Mouse (Mus musculus): ENCODE data around the gene Trp53bp1.

Gene Trp53bp1

GRCm38 (mm10) chr2:121288901-121289729, 17.9 kb upstream of the Trp53bp1 start, which contains the start of gene Map1a:
Gene Map1a (plus strand): TSS chr2:121289600.
- CTCF ChIA-PET, result interaction anchor here in 3 of 4 experiments (0.7 to 1.5 kb wide), 8 partner anchors 9 to 107 kb away, joined by 3 to 5 read pairs (median 3); no protein-coding TSS in a partner anchor
- POLR2A ChIA-PET, result interaction anchor here (0.5 to 4.5 kb wide), 41 partner anchors 9 to 578 kb away, joined by 3 to 31 read pairs (median 4); partner anchors contain the start of genes Catsper2 (in 3 of the 4), Pdia3 (in 3 of the 4), Adal (in 2 of the 4) and Lcmt2 (in 2 of the 4)

GRCm38 (mm10) chr2:121287850-121288249, 16.6 kb upstream of the Trp53bp1 start:
- POLR2A ChIA-PET, result interaction anchor here in 1 of 4 experiments (3.2 to 4.5 kb wide), 3 partner anchors 15 to 68 kb away, joined by 15 to 31 read pairs (median 22); partner anchors contain the start of gene Trp53bp1

GRCm38 (mm10) chr2:121271928-121272516, 815 bp upstream of the Trp53bp1 start:
- POLR2A ChIA-PET, result interaction anchor here in 2 of 4 experiments (0.6 to 4.4 kb wide), 12 partner anchors 14 to 177 kb away, joined by 3 to 22 read pairs (median 5); partner anchors contain the start of genes Adal (in 1 of the 2), Catsper2 (in 1 of the 2), Lcmt2 (in 1 of the 2) and Map1a (in 1 of the 2)
- CTCF ChIA-PET, result interaction anchor here in 2 of 4 experiments (0.6 to 1.9 kb wide), 4 partner anchors 34 to 211 kb away, joined by 3 to 9 read pairs (median 4); no protein-coding TSS in a partner anchor

More at GRCm38 (mm10) chr2:121287850-121288249, 16.6 kb upstream of the Trp53bp1 start:
- CTCF ChIA-PET, result no interaction called here

- CTCF ChIA-PET, result interaction anchor here in 2 of 4 experiments (0.5 to 1.9 kb wide), 7 partner anchors 9 to 243 kb away, joined by 3 to 9 read pairs (median 4); no protein-coding TSS in a partner anchor
- POLR2A ChIA-PET, result interaction anchor here in 3 of 4 experiments (0.6 to 4.4 kb wide), 32 partner anchors 9 to 625 kb away, joined by 3 to 22 read pairs (median 4); partner anchors contain the start of genes Adal (in 2 of the 3), Lcmt2 (in 2 of the 3), Map1a (in 2 of the 3) and Serf2 (in 2 of the 3)
Measured at GRCm38 (mm10) chr2:121270521-121271235, 529 bp downstream of the Trp53bp1 start.

GRCm38 (mm10) chr2:121268446-121268845, 2.8 kb downstream of the Trp53bp1 start:
- POLR2A ChIA-PET, result no interaction called here
- CTCF ChIA-PET, result no interaction called here

GRCm38 (mm10) chr2:121249758-121250157, 21.4 kb downstream of the Trp53bp1 start:
- CTCF ChIA-PET, result interaction anchor here in 1 of 4 experiments (0.6 kb wide), 1 partner anchor 18 kb away, joined by 3 read pairs; no protein-coding TSS in a partner anchor
- POLR2A ChIA-PET, result interaction anchor here in 1 of 4 experiments (1.1 to 1.4 kb wide), 2 partner anchors 31 to 163 kb away, joined by 3 read pairs; no protein-coding TSS in a partner anchor

GRCm38 (mm10) chr2:121244099-121244498, 27.1 kb downstream of the Trp53bp1 start:
- ChIA-PET CTCF (no interaction called here), POLR2A (no interaction called here)

- POLR2A ChIA-PET, result interaction anchor here in 1 of 4 experiments (1.1 kb wide), 1 partner anchor 86 kb away, joined by 4 read pairs; no protein-coding TSS in a partner anchor
- CTCF ChIA-PET, result no interaction called here
Measured at GRCm38 (mm10) chr2:121239426-121239825, 31.8 kb downstream of the Trp53bp1 start.

- ChIA-PET POLR2A (interaction anchor here in 1 of 4 experiments (1.1 kb wide), 1 partner anchor 20 kb away, joined by 3 read pairs; no protein-coding TSS in a partner anchor), CTCF (no interaction called here)
Measured at GRCm38 (mm10) chr2:121235460-121236072, 35.6 kb downstream of the Trp53bp1 start.

- ChIA-PET CTCF (no interaction called here), POLR2A (interaction anchor here in 1 of 4 experiments (1.0 kb wide), 1 partner anchor 8 kb away, joined by 3 read pairs; no protein-coding TSS in a partner anchor)
Measured at GRCm38 (mm10) chr2:121228135-121228534, 43.1 kb downstream of the Trp53bp1 start.

- ChIA-PET POLR2A (interaction anchor here in 1 of 4 experiments (0.8 kb wide), 1 partner anchor 196 kb away, joined by 3 read pairs; no protein-coding TSS in a partner anchor), CTCF (no interaction called here)
Measured at GRCm38 (mm10) chr2:121223010-121223409, 48.2 kb downstream of the Trp53bp1 start.

- ChIA-PET CTCF (interaction anchor here (0.5 to 2.0 kb wide), 6 partner anchors 16 to 1041 kb away, joined by 3 to 6 read pairs (median 4); no protein-coding TSS in a partner anchor), POLR2A (interaction anchor here in 3 of 4 experiments (0.6 to 3.9 kb wide), 14 partner anchors 9 to 229 kb away, joined by 3 to 15 read pairs (median 3); partner anchors contain the start of genes Adal (in 2 of the 3), Lcmt2 (in 2 of the 3), Map1a (in 2 of the 3) and Serf2 (in 1 of the 3))
Measured at GRCm38 (mm10) chr2:121219994-121220393, 51.2 kb downstream of the Trp53bp1 start.

- ChIA-PET POLR2A (interaction anchor here in 2 of 4 experiments (0.6 to 3.9 kb wide), 13 partner anchors 9 to 587 kb away, joined by 3 to 15 read pairs (median 3); partner anchors contain the start of genes Adal (in 2 of the 2), Lcmt2 (in 2 of the 2), Map1a (in 2 of the 2) and Serf2 (in 1 of the 2)), CTCF (interaction anchor here in 2 of 4 experiments (0.5 to 2.0 kb wide), 3 partner anchors 177 to 1041 kb away, joined by 3 to 6 read pairs (median 4); no protein-coding TSS in a partner anchor)
Measured at GRCm38 (mm10) chr2:121219177-121219576, 52.0 kb downstream of the Trp53bp1 start.

GRCm38 (mm10) chr2:121214491-121214890, 56.7 kb downstream of the Trp53bp1 start:
- POLR2A ChIA-PET, result interaction anchor here in 2 of 4 experiments (0.8 to 1.5 kb wide), 3 partner anchors 16 to 199 kb away, joined by 3 to 4 read pairs (median 3); partner anchors contain the start of genes Catsper2 (in 1 of the 2) and Pdia3 (in 1 of the 2)
- CTCF ChIA-PET, result no interaction called here

GRCm38 (mm10) chr2:121206541-121206940, 64.7 kb downstream of the Trp53bp1 start:
- CTCF ChIA-PET, result interaction anchor here in 1 of 4 experiments (1.0 kb wide), 1 partner anchor 190 kb away, joined by 3 read pairs; no protein-coding TSS in a partner anchor
- POLR2A ChIA-PET, result interaction anchor here in 2 of 4 experiments (0.5 to 2.8 kb wide), 4 partner anchors 12 to 41 kb away, joined by 3 to 6 read pairs (median 4); no protein-coding TSS in a partner anchor

GRCm38 (mm10) chr2:121204276-121204675, 66.9 kb downstream of the Trp53bp1 start:
- ChIA-PET CTCF (interaction anchor here in 2 of 4 experiments (0.5 to 1.4 kb wide), 2 partner anchors 159 to 244 kb away, joined by 3 read pairs; no protein-coding TSS in a partner anchor), POLR2A (interaction anchor here in 2 of 4 experiments (1.2 to 2.8 kb wide), 5 partner anchors 8 to 64 kb away, joined by 3 to 6 read pairs (median 5); partner anchors contain the start of genes Adal (in 2 of the 2) and Lcmt2 (in 2 of the 2))

Data from embryonic stem cell, embryonic (primary cell).